Mouse (Mus musculus) limb, embryonic 11.5 days (tissue): ENCODE measurements around the gene Zfp663. TPM values are rescaled to one million over a fixed set of nuclear protein-coding genes. Genes with fewer than 3 reads are reported as not detected.

ENCODE experiments used
- ATAC-seq: fragments of 200-750 bp; cut with Nextera tagmentation; 2 replicates; pipeline ENCODE4 v1.8.0; 2017; ENCODE audit warnings: low read depth; ENCODE audit not compliant: insufficient number of reproducible peaks, low FRiP score, low TSS enrichment
- DNase-seq: peaks from one replicate; pipeline ENCODE4 v3.0.0-alpha.2; 2015; ENCODE audit warnings: low spot score
- H3K27ac ChIP-seq: fragments of 300-500 bp; sonication (generic); replicated peaks from 2 replicates; pipeline ENCODE4 v1.5.1; 2014; ENCODE audit warnings: low read depth, mild to moderate bottlenecking, low read length
- H3K27me3 ChIP-seq: fragments of 300-500 bp; sonication (generic); 2 replicates; pipeline ENCODE4 v1.6.1; 2014; ENCODE audit warnings: mild to moderate bottlenecking, low read length, mixed read lengths; ENCODE audit not compliant: control insufficient read depth, insufficient read depth
- H3K36me3 ChIP-seq: fragments of 300-500 bp; sonication (generic); 2 replicates; pipeline ENCODE4 v1.6.1; 2014; ENCODE audit warnings: mild to moderate bottlenecking, low read length, moderate library complexity, mixed read lengths; ENCODE audit not compliant: control insufficient read depth, insufficient read depth
- H3K4me1 ChIP-seq: fragments of 300-500 bp; sonication (generic); 2 replicates; pipeline ENCODE4 v1.6.1; 2014; ENCODE audit warnings: low read length, mixed read lengths; ENCODE audit not compliant: control insufficient read depth, insufficient read depth
- H3K4me2 ChIP-seq: fragments of 300-500 bp; sonication (generic); 2 replicates; pipeline ENCODE4 v1.6.1; 2014; ENCODE audit warnings: low read depth, mild to moderate bottlenecking, moderate library complexity; ENCODE audit not compliant: severe bottlenecking
- H3K4me3 ChIP-seq: fragments of 300-500 bp; sonication (generic); 2 replicates; pipeline ENCODE4 v1.5.1; 2014; ENCODE audit warnings: low read depth, low read length
- H3K9ac ChIP-seq: fragments of 300-500 bp; sonication (generic); 2 replicates; pipeline ENCODE4 v1.6.1; 2014; ENCODE audit warnings: mild to moderate bottlenecking, low read length
- H3K9me3 ChIP-seq: fragments of 300-500 bp; sonication (generic); 2 replicates; pipeline ENCODE4 v1.6.1; 2016; ENCODE audit warnings: low read length; ENCODE audit not compliant: control insufficient read depth
- WGBS: fragments of 180-500 bp; shearing (Covaris S2); extraction: QIAGEN DNeasy Blood & Tissue Kit; methylation state at CpG from one replicate; pipeline ENCODE4 v1.1.7; 2014; 5-methylcytosine and 5-hydroxymethylcytosine counted together
- polyA plus RNA-seq: library from polyadenylated mRNA; unstranded; fragments of >200 nt; fragmentation: Nextera tagmentation; extraction: Ambion mirVana; gene quantifications from 2 replicates; pipeline ENCODE4 v1.2.1, GENCODE M21; 2014

The Zfp663 gene
- polyA plus RNA-seq, 1 experiment from 2014 or later = 1.7 TPM

- peaks cover 21% of the 10 kb centered on the region for H3K36me3 ChIP-seq
- no peak for DNase-seq
- H3K9me3 ChIP-seq = no peaks in the 10 kb centered on the region
- H3K4me1 ChIP-seq = peaks cover 5% of the 10 kb centered on the region; the same call in 1 of the 2 replicates
- H3K27me3 ChIP-seq = no peaks in the 10 kb centered on the region
- H3K4me2 ChIP-seq = peak overlapping the region; percentile 75
- no peak for ATAC-seq
- 7% methylated on average over 4 of the region's 4 CpGs for WGBS
- peak overlapping the region; percentile 85 for H3K27ac ChIP-seq
- peak overlapping the region; percentile 86 for H3K4me3 ChIP-seq
- peak overlapping the region; percentile 93 for H3K9ac ChIP-seq
Observed at GRCm38 (mm10) chr2:165387370-165387769, 18.8 kb upstream of the Zfp663 start.

GRCm38 (mm10) chr2:165380050-165380449, 11.5 kb upstream of the Zfp663 start:
- Histone ChIP-seq H3K4me1 (no peaks in the 10 kb centered on the region), H3K36me3 (peaks cover 63% of the 10 kb centered on the region), H3K9ac (no peak overlapping the region), H3K9me3 (peaks cover 12% of the 10 kb centered on the region; the same call in 1 of the 2 replicates), H3K27me3 (no peaks in the 10 kb centered on the region), H3K27ac (no peak overlapping the region), H3K4me3 (no peak overlapping the region), H3K4me2 (no peak overlapping the region)
- 95% methylated on average over 25 of the region's 25 CpGs for WGBS
- DNase-seq (no peak), ATAC-seq (no peak)

DNA sequence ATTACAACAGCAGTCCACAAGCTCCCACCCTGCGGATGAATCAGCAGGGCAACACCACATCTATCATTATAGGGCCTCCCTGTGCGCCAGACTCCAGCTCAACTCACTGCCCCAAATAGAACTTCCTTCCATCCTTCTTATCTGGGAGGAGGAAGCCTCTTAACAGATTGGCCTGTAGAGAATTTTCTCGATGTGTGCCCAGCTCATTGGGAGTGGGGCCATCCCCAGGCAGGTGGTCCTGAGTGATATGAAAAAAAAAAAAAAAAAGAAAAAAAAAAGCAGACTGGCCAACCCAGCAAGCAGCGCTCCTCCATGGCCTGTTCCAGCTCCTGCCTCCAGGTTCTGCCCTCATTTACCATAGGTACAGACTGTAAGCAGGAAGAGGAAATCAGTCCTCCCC, 7.5 kb upstream of the Zfp663 start:
- Histone ChIP-seq H3K27ac (no peak overlapping the region), H3K4me2 (no peak overlapping the region), H3K27me3 (no peaks in the 10 kb centered on the region), H3K4me1 (no peaks in the 10 kb centered on the region; the same call in 1 of the 2 replicates), H3K9ac (no peak overlapping the region), H3K36me3 (peaks cover 31% of the 10 kb centered on the region), H3K9me3 (peaks cover 5% of the 10 kb centered on the region; the same call in 1 of the 2 replicates), H3K4me3 (no peak overlapping the region)
- DNase-seq (no peak), ATAC-seq (no peak)
- 88% methylated on average over 4 of the region's 4 CpGs for WGBS

DNA sequence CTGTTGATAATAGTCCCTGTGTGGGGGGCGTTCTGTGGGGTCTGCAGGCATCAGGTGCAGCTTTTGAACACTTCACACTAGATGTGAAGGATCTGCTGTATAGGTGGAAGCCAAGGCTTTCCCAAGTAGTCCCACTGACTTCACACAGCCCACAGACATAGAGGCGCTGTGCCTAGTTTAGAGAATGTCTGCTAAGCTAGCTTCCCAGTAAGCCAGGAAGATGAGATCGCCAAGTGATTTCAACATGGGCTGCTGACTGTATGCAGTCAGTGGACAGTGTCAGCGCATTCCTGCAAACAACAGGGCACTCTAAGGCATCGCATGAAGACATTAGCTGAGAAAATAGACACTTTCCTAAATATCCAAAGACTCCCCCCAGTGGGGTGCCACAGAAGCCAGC, 6.9 kb upstream of the Zfp663 start:
- Histone ChIP-seq H3K4me2 (no peak overlapping the region), H3K4me1 (no peaks in the 10 kb centered on the region; the same call in 1 of the 2 replicates), H3K27me3 (no peaks in the 10 kb centered on the region), H3K27ac (no peak overlapping the region), H3K9ac (no peak overlapping the region), H3K4me3 (no peak overlapping the region), H3K36me3 (peaks cover 26% of the 10 kb centered on the region), H3K9me3 (no peaks in the 10 kb centered on the region; the same call in 1 of the 2 replicates)
- 93% methylated on average over 5 of the region's 5 CpGs for WGBS
- ATAC-seq = no peak
- no peak for DNase-seq

- Histone ChIP-seq H3K9me3 (no peaks in the 10 kb centered on the region), H3K27ac (no peak overlapping the region), H3K4me1 (no peaks in the 10 kb centered on the region; the same call in 1 of the 2 replicates), H3K9ac (no peak overlapping the region; the same call in 1 of the 2 replicates), H3K4me3 (no peak overlapping the region), H3K27me3 (peaks cover 14% of the 10 kb centered on the region), H3K4me2 (no peak overlapping the region), H3K36me3 (peaks cover 6% of the 10 kb centered on the region; the same call in 1 of the 2 replicates)
- DNase-seq (no peak), ATAC-seq (no peak)
- WGBS = 25% methylated on average over 3 of the region's 3 CpGs
Observed at GRCm38 (mm10) chr2:165371066-165371465, 2.5 kb upstream of the Zfp663 start.

GRCm38 (mm10) chr2:165370348-165370747, 1.8 kb upstream of the Zfp663 start:
- Histone ChIP-seq H3K4me1 (no peaks in the 10 kb centered on the region; the same call in 1 of the 2 replicates), H3K9me3 (no peaks in the 10 kb centered on the region), H3K36me3 (peaks cover 4% of the 10 kb centered on the region; the same call in 1 of the 2 replicates), H3K9ac (no peak overlapping the region), H3K4me3 (no peak overlapping the region), H3K27me3 (peaks cover 14% of the 10 kb centered on the region), H3K4me2 (no peak overlapping the region), H3K27ac (no peak overlapping the region)
- ATAC-seq = no peak
- DNase-seq = no peak
- WGBS = 79% methylated on average over 3 of the region's 3 CpGs

DNA sequence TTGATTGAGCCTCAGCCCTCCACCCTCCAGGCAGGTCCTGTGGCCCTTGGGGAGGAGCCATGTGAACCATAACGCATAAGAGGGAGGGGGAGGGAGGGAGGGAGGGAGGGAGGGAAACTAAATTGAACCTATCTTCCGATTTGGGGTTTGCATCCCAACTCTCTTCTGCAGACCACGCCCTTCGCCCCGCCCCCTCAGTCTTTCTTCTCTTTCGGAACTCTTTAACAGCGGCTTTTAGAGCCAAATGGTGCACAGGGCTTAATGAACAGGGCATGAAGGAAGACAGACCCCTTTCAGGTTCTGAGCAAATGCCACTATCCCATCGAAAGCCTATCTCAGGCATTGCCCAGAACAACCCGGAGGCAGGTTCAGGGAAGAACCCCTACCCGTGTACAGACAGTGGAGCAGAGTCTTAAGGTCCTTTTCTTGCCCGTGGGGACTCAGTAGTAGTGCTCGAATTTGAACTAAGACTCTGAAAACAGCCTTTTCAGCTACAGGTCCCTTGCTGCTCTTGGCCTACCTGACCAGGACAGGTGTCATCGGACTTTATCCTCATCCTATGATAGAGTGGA, 575 bp downstream of the Zfp663 start:
- Histone ChIP-seq H3K27ac (no peak overlapping the region), H3K27me3 (peaks cover 14% of the 10 kb centered on the region)
- ATAC-seq = no peak

GRCm38 (mm10) chr2:165367047-165367520, 1.4 kb downstream of the Zfp663 start:
- H3K27ac ChIP-seq = no peak overlapping the region
- H3K4me3 ChIP-seq = no peak overlapping the region
- H3K4me1 ChIP-seq = 0 out of 2 replicates have a peak, but pooled peaks cover 2% of the 10 kb centered on the region
- no peaks in the 10 kb centered on the region for H3K36me3 ChIP-seq
- DNase-seq = peak; percentile 40
- 16% methylated on average over 5 of the region's 8 CpGs for WGBS
- peaks cover 14% of the 10 kb centered on the region for H3K27me3 ChIP-seq
- H3K9ac ChIP-seq = no peak overlapping the region
- no peaks in the 10 kb centered on the region for H3K9me3 ChIP-seq
- H3K4me2 ChIP-seq = no peak overlapping the region
- ATAC-seq = no peak

More for the DNA sequence above, 575 bp downstream of the Zfp663 start:
- peak overlapping the region; percentile 29 for H3K4me3 ChIP-seq
- DNase-seq = peak; percentile 45
- no peak overlapping the region for H3K9ac ChIP-seq
- H3K4me2 ChIP-seq = peak overlapping the region; percentile 56
- H3K4me1 ChIP-seq = 0 out of 2 replicates have a peak, but pooled peaks cover 2% of the 10 kb centered on the region
- no peaks in the 10 kb centered on the region for H3K9me3 ChIP-seq
- no peaks in the 10 kb centered on the region for H3K36me3 ChIP-seq
- 3% methylated on average over 12 of the region's 13 CpGs for WGBS
